Mouse (Mus musculus) left cerebral cortex, adult 2 months (tissue): Measurements from ENCODE around the gene Fto. TPM values are rescaled to one million over a fixed set of nuclear protein-coding genes. Genes with fewer than 3 reads are reported as not detected.

Experiments
- DNase-seq, 2 experiments: peaks; one replicate each; pipeline ENCODE4 v3.0.0; 2021 to 2022; ENCODE audit warnings: low spot score in 2 of 2, mixed read lengths in 1 of 2; ENCODE audit errors: extremely low spot score in 1 of 2
- H3K27ac ChIP-seq: fragments of 200-600 bp; 2 replicates; pipeline ENCODE4 v1.8.1; 2022
- H3K4me3 ChIP-seq: fragments of 200-600 bp; 2 replicates; pipeline ENCODE4 v1.8.1; 2022
- CTCF ChIP-seq: fragments of 200-600 bp; IDR thresholded peaks from 2 replicates; pipeline ENCODE4 v1.8.1; 2022; ENCODE audit warnings: antibody characterized with exemption, mild to moderate bottlenecking, moderate library complexity
- intact Hi-C: fragments of 180-260 bp; cut with DNase I; formaldehyde crosslinking; loops from one replicate; pipeline ENCODE4 v1.15.1; 2025
- total RNA-seq, 2 experiments: library from RNA; stranded (reverse); gene quantifications; 2 replicates each; pipeline ENCODE4 v1.2.3; 2021

The Fto gene
- total RNA-seq, 2 experiments from 2014 or later = 152 to 155 TPM

DNA sequence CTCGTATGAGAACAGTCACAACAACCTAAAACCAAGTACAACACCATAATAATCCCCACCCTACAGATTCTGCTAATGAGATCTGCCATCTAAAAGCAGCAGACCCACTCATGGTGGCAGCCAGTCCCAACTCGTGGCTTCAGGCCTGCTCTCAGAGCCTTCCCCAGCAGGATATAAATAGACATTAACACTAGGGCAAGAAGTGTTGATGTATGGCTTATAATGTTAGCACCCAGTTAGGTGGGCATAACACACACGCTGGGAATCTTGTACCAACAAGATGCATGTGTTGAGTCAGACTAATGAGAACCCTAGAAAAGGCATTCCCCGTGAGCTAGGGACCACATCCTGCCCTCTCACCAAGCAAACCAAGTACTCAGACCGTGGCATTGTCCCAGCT, 240.1 kb downstream of the Fto start:
- DNase-seq = no peak
- no peak for TF ChIP-seq CTCF
- intact Hi-C loops = no loop called here
- H3K27ac ChIP-seq = no peak overlapping the region
- H3K4me3 ChIP-seq = no peak overlapping the region

DNA sequence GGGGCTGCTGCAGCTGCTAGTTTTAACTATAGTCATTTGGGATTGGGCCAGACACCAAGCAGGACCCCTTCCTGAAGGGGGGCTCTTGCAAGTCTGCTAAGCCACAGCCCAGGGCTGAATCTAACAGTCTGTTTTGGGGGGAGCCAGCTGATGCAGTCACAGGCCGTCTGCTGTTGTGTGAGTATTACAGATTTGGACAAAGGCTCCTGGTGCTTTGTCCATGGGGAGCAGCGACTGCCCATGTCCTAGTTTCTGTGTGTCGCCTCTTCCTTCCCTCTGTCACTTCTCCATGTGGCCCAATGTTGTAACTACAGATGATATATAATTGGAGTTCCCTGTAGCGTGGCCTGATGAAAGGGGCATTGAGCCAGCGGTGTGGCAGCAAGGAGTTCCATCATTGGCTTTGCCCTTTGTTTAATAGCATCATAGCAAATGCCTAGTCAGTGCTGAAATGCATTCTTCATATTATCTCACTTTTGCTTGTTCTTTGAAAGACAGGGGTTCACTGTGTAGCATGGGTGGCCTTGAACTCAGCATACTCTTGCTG, 243.8 kb downstream of the Fto start:
- DNase-seq = no peak
- H3K27ac ChIP-seq = no peak overlapping the region
- TF ChIP-seq CTCF = no peak
- intact Hi-C loops = no loop called here
- H3K4me3 ChIP-seq = no peak overlapping the region

DNA sequence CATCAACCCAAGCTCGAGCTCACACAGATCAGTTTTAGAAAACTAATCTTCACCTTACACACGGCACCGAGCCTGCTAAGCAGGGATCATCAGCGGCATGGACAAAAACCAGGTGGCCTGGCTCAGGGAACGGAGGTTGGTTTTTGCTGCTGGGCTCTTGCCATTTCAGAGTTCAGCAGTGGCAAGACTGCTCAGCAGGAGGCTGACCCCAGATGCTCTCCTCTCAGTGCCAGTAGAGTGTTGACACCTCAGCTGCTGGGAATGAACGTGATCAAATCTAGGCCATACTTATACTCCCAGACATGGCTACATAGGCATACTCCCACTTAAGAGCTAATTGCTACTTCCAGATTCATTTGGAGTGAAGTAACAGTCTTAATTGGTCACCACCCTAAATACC, 245.1 kb downstream of the Fto start:
- no peak overlapping the region for H3K4me3 ChIP-seq

DNA sequence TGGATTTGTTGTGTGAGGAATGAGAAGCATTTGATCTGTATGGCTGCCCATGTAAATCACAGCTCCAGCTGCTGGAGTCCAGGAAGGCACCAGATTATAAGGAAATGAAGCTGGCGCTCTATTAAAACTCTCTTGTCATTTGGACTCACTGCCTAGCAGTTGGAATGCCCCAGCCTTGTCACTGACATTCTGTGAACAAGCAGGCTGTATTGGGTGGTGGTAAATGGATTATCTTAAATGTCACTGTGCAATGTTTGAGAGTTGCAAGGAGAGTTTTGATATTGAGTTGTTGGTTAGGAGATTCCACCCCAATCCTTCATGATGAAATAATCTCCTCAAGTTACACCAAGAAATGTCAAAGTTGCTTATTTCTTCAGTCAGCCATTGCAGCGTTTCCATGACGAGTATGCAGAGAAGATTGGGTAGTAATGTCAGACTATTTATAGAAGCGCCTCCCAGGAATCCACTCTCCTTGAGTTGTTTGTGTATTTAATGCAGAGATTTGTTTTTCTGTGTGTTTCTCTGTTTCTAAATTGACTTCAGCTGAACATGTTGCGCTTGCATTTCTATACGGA, 246.8 kb downstream of the Fto start:
- H3K27ac ChIP-seq = no peak overlapping the region
- no peak overlapping the region for H3K4me3 ChIP-seq
- TF ChIP-seq CTCF = no peak
- DNase-seq = no peak
- intact Hi-C loops = no loop called here

More for the DNA sequence above, 245.1 kb downstream of the Fto start:
- intact Hi-C loops = no loop called here
- no peak for TF ChIP-seq CTCF
- DNase-seq = no peak
- no peak overlapping the region for H3K27ac ChIP-seq

DNA sequence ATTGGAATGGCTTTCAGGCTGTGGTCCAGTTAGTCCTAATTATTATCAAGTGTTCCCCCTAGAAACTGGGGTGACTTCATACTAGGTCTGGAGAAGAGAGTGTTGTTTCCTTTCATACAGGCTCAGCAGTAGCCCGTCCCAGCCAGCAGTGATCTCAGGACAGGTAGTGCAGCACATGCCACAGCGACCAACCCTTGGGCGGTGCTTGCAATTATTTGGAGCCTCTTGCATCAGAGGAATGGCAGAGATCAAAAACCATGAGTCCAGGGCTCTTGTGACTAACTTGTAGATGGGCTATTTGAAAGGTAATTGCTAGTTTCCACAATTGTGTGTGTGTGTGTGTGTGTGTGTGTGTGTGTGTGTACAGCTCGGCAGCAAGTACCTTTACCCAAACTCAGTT, 247.9 kb downstream of the Fto start:
- DNase-seq = no peak
- intact Hi-C loops = no loop called here
- no peak overlapping the region for H3K27ac ChIP-seq
- TF ChIP-seq CTCF = no peak
- no peak overlapping the region for H3K4me3 ChIP-seq

DNA sequence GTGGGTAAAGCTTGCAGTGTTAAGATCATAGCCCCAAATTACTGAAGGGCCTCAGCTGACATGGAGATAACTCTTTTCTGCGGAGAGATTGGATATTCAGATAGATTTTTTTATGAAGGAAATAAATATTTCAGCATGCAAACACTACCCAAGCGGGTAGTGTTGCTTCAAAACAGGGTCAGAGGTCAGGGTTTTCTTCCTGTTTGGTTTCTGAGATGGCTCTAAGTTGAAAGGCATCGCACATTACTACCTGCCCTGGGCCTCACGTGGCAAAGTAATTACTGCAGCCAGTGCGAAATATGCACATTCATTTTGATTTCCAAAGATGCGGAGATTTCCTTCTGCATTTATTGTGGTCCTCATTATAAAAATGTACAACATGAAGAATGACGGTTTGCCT, 249.3 kb downstream of the Fto start:
- intact Hi-C loops = no loop called here
- no peak overlapping the region for H3K4me3 ChIP-seq
- H3K27ac ChIP-seq = peak overlapping the region; percentile 24; the same call in 1 of the 2 replicates
- TF ChIP-seq CTCF = no peak
- DNase-seq = no peak

DNA sequence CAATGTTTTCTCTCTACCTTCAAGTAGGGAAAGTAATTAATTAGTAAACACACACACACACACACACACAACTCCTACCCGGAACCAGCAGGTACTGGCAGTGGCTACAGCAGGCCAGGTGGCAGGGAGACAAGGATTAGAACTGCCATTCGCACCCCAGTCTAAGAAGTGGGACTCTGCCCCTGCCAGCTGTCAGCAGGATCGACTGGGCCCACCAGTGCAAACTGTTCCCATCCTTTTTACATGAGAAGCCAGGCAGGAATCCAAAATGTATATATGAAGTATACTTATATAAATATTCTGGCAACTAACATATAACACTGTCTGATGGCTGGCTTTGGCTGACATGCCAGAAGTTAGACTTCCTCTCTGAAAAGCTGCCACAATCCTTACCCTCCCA, 250.0 kb downstream of the Fto start:
- no peak overlapping the region for H3K4me3 ChIP-seq
- H3K27ac ChIP-seq = no peak overlapping the region
- TF ChIP-seq CTCF = no peak
- intact Hi-C loops = no loop called here
- peak in 1 of 2 experiments; percentile 24 for DNase-seq

DNA sequence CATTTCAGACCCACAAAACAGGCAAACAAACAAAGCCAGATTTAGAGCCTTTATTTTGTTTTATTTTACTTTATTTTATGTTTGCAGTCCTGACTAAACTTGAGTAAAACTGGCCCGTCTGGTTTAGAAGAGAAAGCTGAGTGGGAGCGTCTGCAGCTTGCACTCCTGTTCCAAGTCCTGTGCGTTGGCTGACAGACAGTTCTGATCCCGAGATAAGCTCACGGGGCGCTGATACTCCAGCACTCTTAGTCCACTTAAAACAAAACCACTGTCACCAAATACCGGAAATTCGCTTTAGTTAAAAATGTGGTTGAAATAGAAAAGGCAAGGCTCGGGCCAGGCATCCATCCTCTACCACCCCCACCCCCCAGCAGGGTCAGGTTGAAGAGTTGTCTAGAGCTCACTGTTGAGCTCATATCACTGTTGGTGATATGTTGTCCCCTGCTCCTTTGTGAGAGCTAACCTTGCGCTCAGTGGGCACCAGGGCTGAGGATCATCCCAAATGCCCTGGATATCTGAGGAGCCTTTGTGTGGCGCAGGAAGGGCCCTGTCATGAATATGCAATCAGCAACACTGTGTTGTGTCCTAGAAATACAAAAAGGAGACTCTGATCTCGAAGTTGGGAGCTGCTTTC, 252.7 kb downstream of the Fto start:
- Histone ChIP-seq H3K4me3 (no peak overlapping the region), H3K27ac (peak overlapping the region; percentile 76; the same call in 1 of the 2 replicates)
- TF ChIP-seq CTCF = no peak
- no peak for DNase-seq
- intact Hi-C loops = no loop called here

DNA sequence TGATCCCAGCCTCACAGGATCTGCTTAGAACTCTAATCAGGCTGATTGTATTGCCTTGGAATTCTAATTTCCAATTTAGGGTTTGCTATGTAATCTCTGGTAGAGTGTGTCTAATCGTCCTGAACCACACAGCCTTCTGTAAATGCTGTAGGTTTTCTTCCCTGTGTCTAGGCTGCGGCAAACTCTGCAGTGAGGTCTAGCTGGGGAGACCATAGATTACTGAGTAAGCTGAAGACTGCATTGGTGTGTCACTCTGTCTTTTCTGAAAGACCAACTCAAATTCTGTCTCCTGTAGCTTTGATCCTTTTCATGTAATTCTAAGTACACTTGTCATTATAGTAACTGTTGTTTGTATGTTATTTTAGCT, 253.2 kb downstream of the Fto start:
- intact Hi-C loops = no loop called here

DNA sequence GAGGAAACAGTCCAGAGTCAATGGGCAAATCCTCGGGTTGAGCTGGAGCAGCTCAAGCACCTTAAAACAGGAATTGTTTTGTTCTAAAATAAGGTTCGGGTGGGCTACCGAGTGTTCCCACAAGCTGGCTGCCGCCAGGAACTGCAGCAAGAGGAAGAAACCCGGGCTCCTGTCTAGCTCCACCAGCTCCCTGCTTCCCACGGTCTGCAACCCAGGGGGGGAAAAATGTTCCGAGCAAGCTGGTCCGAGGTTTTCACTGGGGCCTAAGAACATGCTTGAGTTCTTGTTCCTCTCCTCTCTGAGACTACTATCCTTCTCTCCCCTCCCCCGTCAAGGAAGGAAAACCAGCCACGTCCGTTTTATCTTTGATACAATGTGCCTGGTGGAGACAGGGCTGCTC, 256.5 kb downstream of the Fto start:
- no peak for DNase-seq
- no peak for TF ChIP-seq CTCF
- Histone ChIP-seq H3K27ac (peak overlapping the region; percentile 9; the same call in 1 of the 2 replicates), H3K4me3 (no peak overlapping the region)
- intact Hi-C loops = no loop called here

More for the DNA sequence above, 253.2 kb downstream of the Fto start:
- H3K4me3 ChIP-seq = no peak overlapping the region
- no peak for DNase-seq
- no peak for TF ChIP-seq CTCF
- peak overlapping the region; percentile 76 for H3K27ac ChIP-seq

DNA sequence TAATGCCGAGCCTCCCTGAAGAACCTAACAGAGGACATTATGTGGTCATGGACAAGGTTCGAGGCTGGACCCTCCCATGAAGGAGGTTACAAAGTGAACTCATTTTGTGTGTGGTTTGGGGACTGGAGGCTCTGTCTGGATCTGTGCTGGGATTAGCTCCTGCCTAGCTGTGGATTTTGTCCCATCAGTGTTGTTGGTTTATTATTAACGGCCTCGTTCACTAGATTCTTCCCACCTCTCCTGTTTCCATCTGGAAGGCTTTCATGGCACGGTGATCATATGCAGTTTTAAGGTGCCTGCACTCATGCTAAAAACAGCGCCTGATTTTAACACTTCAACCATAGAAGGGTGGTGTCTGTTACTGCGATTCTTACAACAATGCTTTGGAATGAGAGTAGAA, 257.5 kb downstream of the Fto start:
- TF ChIP-seq CTCF = no peak
- Histone ChIP-seq H3K4me3 (no peak overlapping the region), H3K27ac (no peak overlapping the region)
- intact Hi-C loops = no loop called here
- DNase-seq = no peak

DNA sequence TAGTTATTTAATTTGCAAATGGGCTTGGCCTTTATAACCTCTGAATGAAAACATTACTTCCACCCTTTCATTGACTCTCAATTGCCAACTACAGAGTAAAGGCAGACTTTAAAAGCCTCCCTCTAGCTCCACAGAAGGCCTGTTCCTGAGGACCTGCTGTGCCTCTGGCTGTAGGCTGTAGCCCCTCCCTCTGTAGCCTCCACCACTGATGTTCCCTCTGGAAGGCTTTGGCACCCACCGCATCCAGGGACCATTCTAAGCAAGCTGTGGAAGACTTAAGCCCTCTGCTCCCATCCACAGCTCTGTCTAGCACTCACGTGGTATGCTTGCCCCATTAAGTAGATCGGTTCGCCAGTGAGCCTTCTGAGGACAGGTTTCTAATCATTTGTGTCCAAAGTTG, 258.7 kb downstream of the Fto start:
- DNase-seq = no peak
- no peak overlapping the region for H3K27ac ChIP-seq
- H3K4me3 ChIP-seq = no peak overlapping the region
- intact Hi-C loops = no loop called here
- no peak for TF ChIP-seq CTCF

DNA sequence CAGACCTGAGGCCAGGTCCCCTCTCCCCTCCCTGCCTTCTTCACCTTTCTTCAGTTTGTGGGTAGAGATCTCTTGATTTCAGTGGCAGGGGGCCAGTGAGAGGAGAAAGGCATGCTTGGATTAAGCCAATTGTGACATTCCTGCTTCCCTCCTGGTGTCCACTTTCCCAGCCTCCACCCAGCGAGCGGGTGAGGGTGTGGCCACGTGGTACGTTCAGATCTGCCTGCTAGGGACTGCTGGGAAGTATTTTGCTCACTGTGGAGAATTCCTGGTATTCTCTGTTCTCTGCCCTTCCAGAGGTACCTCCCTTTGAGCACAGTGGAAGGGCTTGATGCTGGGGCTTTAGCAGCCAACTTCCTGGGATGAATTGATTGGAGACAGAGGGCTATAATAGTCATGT, 259.3 kb downstream of the Fto start:
- Histone ChIP-seq H3K27ac (no peak overlapping the region), H3K4me3 (no peak overlapping the region)
- TF ChIP-seq CTCF = no peak
- intact Hi-C loops = no loop called here
- no peak for DNase-seq
